Mouse (Mus musculus) liver, embryonic 14.5 days (tissue): ENCODE data around the gene Taar8c.
A peak's percentile ranks its signal among the peaks of the same experiment; 100 is the strongest.

Experiments used
- CTCF ChIP-seq: IDR thresholded peaks from 2 replicates; pipeline ENCODE4 v1.5.1; 2016; ENCODE audit warnings: antibody characterized with exemption, low read depth, control low read depth
- EP300 ChIP-seq: IDR thresholded peaks from 2 replicates; pipeline ENCODE4 v1.6.1; 2016; ENCODE audit warnings: antibody characterized with exemption, low read depth

DNA sequence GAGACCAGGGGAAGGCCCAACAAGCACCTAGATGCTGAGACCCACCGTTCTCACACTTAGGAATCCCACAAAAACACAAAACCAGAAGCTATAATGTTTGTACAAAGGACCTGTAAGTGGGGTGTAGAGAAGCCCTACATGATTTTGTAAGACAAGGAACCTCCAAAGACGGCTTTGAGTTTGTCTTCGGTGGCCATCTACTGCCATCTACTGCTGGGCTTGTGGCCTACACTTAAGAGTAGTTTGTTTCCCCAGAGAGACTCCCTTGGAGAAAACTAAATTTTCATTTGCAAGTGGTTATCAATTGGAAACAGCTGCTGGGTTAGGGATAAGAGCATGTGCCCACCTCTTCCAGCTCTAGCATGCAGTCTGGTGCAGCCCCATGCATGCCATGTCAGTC is 21.5 kb downstream of the Taar8c start:
- TF ChIP-seq EP300 = no peak
- TF ChIP-seq CTCF = peak; percentile 51
